Mouse (Mus musculus) heart, adult 2 months (tissue): ENCODE measurements around the gene Mr1. TPM values are rescaled to one million over a fixed set of nuclear protein-coding genes. Genes with fewer than 3 reads are reported as not detected.

Experiments
- DNase-seq, 2 experiments: peaks; one replicate each; pipeline ENCODE4 v3.0.0; 2021
- H3K27ac ChIP-seq: fragments of 200-600 bp; 2 replicates; pipeline ENCODE4 v1.8.1; 2022
- H3K27me3 ChIP-seq: fragments of 200-500 bp; 2 replicates; pipeline ENCODE4 v1.6.1; 2012; ENCODE audit warnings: mild to moderate bottlenecking, low read length, inconsistent platforms, mixed read lengths; ENCODE audit not compliant: control insufficient read depth, insufficient read depth
- H3K36me3 ChIP-seq: fragments of 200-500 bp; 2 replicates; pipeline ENCODE4 v1.6.1; 2012; ENCODE audit warnings: low read length, inconsistent platforms; ENCODE audit not compliant: control insufficient read depth, insufficient read depth
- H3K4me1 ChIP-seq: fragments of 200-500 bp; 2 replicates; pipeline ENCODE4 v1.6.1; 2011; ENCODE audit warnings: low read length; ENCODE audit not compliant: control insufficient read depth, insufficient read depth
- H3K4me3 ChIP-seq: fragments of 200-600 bp; 2 replicates; pipeline ENCODE4 v1.8.1; 2022
- H3K79me2 ChIP-seq: fragments of 200-500 bp; replicated peaks from 2 replicates; pipeline ENCODE4 v1.6.1; 2012; ENCODE audit warnings: mild to moderate bottlenecking, inconsistent platforms, low read length, moderate library complexity, mixed read lengths; ENCODE audit not compliant: control insufficient read depth, insufficient read depth
- H3K9ac ChIP-seq: fragments of 200-500 bp; 2 replicates; pipeline ENCODE4 v1.6.1; 2012; ENCODE audit warnings: low read depth, mild to moderate bottlenecking, control low read depth, inconsistent platforms, low read length, mixed read lengths
- CTCF ChIP-seq: fragments of 200-600 bp; IDR thresholded peaks from 2 replicates; pipeline ENCODE4 v1.8.1; 2022; ENCODE audit warnings: antibody characterized with exemption, mild to moderate bottlenecking, moderate library complexity
- EP300 ChIP-seq: fragments of 200-500 bp; IDR thresholded peaks from 2 replicates; pipeline ENCODE4 v1.6.1; 2011; ENCODE audit warnings: low read depth, low read length, control low read depth; ENCODE audit not compliant: insufficient read depth
- POLR2A ChIP-seq: fragments of 200-500 bp; IDR thresholded peaks from 2 replicates; pipeline ENCODE4 v1.6.1; 2011; ENCODE audit warnings: mild to moderate bottlenecking, low read depth, low read length, control low read depth; ENCODE audit not compliant: insufficient read depth
- WGBS: fragments of 180-500 bp; shearing (Covaris S2); methylation state at CpG from one replicate; pipeline ENCODE4 v1.1.7; 2018; 5-methylcytosine and 5-hydroxymethylcytosine counted together
- intact Hi-C: fragments of 180-260 bp; cut with DNase I; formaldehyde crosslinking; loops from one replicate; pipeline ENCODE4 v1.15.1; 2025
- polyA plus RNA-seq: library from polyadenylated mRNA; depleted of rRNA; stranded (reverse); fragments of >200 nt; gene quantifications from 2 replicates; pipeline ENCODE4 v1.2.3, GENCODE M21; 2012
- total RNA-seq, 2 experiments: library from RNA; stranded (reverse); gene quantifications; 2 replicates each; pipeline ENCODE4 v1.2.3; 2021

Mr1 gene
- total and polyA plus RNA-seq, 3 experiments, result 6.1 to 6.7 (median 6.5) TPM

DNA sequence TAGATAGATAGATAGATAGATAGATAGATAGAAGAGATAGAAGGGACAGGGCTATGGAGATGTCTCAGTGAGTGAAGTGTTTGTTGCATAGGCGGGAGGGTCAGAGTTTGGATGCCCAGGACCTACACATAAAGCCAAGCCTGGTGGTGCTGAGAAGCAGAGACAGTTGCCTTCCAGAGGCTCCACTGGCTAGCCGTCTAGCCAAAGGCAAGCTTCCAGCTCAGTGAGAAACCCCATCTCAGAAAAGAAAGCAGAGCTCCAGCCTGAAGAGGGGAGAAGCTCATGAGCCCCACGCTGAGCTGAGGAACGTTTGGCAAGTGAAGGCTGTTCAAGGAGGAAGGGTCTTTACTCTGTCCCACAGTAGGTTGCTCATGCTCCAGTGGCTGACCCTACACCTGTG is 44.0 kb downstream of the Mr1 start:
- no peak for TF ChIP-seq CTCF
- no peak for TF ChIP-seq EP300
- no peak for TF ChIP-seq POLR2A
- no peaks in the 10 kb centered on the region for H3K27me3 ChIP-seq
- no peaks in the 10 kb centered on the region for H3K36me3 ChIP-seq
- no peak for DNase-seq
- H3K4me3 ChIP-seq, result no peak overlapping the region
- intact Hi-C loops, result no loop called here
- H3K4me1 ChIP-seq, result no peaks in the 10 kb centered on the region
- peaks cover 5% of the 10 kb centered on the region; the same call in 1 of the 2 replicates for H3K79me2 ChIP-seq
- H3K9ac ChIP-seq, result no peak overlapping the region
- 93% methylated on average over 4 of the region's 4 CpGs for WGBS
- H3K27ac ChIP-seq, result no peak overlapping the region

DNA sequence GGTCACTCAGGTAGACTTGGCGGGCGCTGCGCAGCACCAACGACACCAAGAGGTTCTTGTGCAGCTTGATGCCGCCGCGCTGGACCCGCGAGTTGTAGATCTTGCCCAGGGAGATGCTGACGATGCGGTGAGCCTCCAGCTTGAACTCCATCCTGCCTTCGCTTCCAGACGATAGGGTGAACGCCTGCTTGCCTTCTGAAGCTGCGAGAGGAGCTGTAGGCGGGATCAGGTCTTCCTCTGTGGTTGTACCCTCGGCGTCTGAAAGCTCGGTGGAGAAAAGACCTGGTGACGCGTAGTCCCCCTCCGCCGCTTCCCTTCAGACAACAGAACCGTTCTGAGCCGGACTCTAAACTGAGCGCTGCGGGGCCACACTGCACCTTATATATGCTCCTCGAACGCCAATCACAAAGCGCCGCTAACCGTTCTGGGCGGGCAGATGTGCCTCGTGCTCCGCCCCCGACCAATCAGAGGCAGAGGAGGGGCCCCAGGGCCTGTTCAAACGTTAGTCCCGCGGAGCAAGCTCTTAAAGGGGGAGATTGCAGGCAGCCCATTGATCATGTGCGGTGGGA is 47.2 kb downstream of the Mr1 start, which contains the start of gene Ier5:
Gene Ier5 (minus strand): TSS at position 357 of the 569 bp plus-strand sequence.
- Histone ChIP-seq H3K79me2 (peaks cover 5% of the 10 kb centered on the region; the same call in 1 of the 2 replicates), H3K36me3 (peaks cover 14% of the 10 kb centered on the region), H3K4me1 (peaks cover 1% of the 10 kb centered on the region), H3K4me3 (peak within 1 kb of the TSS; percentile 68), H3K9ac (peak within 1 kb of the TSS; percentile 93), H3K27ac (peak within 1 kb of the TSS; percentile 95), H3K27me3 (no peaks in the 10 kb centered on the region)
- WGBS, result under 1% methylated on average over 40 of the region's 40 CpGs
- DNase-seq, result peak; percentile 96 to 97
- TF ChIP-seq POLR2A, result peak; percentile 100
- TF ChIP-seq EP300, result peak; percentile 96
- TF ChIP-seq CTCF, result peak; percentile 18; the same call in 1 of the 2 replicates
- intact Hi-C loops, result loop anchor here (2.0 to 5.0 kb wide), 3 partner anchors 41 to 118 kb away; no protein-coding TSS in a partner anchor

DNA sequence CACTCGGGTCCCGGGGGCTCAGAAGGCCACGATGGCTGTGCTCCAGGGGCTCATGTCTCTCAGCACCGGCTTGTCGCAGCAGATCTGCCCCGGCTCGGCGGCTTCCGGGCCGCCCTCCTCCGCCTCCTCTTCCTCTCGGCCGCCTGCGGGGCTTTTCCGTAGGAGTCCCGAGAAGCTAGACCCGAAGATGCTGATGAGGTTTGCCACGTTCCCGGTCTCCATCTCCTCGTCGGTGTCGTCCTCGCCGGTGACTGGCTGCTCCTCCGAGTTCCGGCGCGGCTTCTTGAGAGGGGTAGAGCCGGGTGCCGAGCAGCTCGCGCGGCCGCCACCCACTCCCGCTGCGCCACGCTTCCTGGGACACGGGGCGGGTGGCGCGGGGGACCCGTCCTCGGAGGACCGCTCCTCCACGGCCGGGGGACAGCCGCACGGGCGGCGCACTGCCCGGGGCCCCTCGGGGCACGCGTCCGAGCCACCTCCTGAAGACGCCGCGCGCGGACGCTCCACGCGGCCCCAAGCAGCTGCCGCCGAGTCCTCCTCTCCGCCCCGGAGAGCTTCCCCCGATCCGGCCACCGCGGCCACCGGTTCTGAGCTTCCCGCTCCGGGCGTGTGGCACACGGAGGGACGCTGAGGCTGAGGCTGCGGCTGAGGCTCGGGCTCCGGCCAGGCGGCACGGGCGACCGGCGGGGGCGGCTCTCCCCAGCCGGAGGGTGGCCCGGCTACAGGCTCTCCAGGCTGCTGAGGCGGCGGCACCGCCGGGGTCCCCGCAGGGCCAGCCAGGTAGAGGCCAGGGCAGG is 47.9 kb downstream of the Mr1 start:
- peak overlapping the region; percentile 95 for H3K27ac ChIP-seq
- peaks cover 5% of the 10 kb centered on the region for H3K4me1 ChIP-seq
- TF ChIP-seq POLR2A (no peak), CTCF (no peak), EP300 (no peak)
- WGBS, result under 1% methylated on average over 92 of the region's 93 CpGs
- peak overlapping the region; percentile 68 for H3K4me3 ChIP-seq
- intact Hi-C loops, result loop anchor here (1.0 to 5.0 kb wide), 4 partner anchors 40 to 119 kb away; no protein-coding TSS in a partner anchor
- H3K79me2 ChIP-seq, result peaks cover 5% of the 10 kb centered on the region; the same call in 1 of the 2 replicates
- H3K27me3 ChIP-seq, result no peaks in the 10 kb centered on the region
- H3K9ac ChIP-seq, result peak overlapping the region; percentile 93
- peak; percentile 83 to 85 for DNase-seq
- peaks cover 16% of the 10 kb centered on the region for H3K36me3 ChIP-seq

DNA sequence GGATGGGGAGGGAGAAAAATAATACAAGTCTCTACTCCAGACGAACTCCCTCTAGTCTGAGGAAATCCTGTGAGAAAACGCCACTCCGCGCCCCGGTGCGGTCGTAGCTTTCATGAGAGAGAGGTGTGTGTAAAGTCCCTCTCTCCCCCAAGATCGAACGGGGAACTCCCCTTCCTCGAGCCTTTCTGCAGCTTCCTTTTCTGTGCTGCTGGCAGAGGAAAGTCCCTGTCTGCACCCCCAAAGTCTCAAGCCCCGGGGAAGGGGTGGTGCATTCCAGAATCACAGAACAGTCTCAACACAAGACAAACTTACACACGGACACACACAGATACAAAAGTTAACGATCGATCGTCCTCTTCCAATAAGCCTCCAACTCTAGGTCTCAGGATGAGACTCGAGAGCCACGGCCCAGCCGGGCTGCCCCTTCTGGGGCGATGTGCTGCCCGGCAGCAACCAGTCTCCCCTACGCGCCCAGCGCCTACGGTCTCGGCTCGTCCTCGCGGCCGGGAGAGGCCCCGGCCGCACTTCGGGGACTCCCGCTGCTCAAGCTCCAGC is 48.6 kb downstream of the Mr1 start:
- Histone ChIP-seq H3K36me3 (peaks cover 18% of the 10 kb centered on the region), H3K27ac (peak overlapping the region; percentile 95), H3K79me2 (peaks cover 5% of the 10 kb centered on the region; the same call in 1 of the 2 replicates), H3K4me3 (peak overlapping the region; percentile 68), H3K9ac (peak overlapping the region; percentile 93), H3K4me1 (peaks cover 10% of the 10 kb centered on the region), H3K27me3 (no peaks in the 10 kb centered on the region)
- intact Hi-C loops, result loop anchor here (1.0 to 5.0 kb wide), 4 partner anchors 39 to 119 kb away; no protein-coding TSS in a partner anchor
- TF ChIP-seq CTCF, result peak; percentile 5; the same call in 1 of the 2 replicates
- no peak; the same call in 1 of the 2 replicates for TF ChIP-seq POLR2A
- TF ChIP-seq EP300, result 0 out of 2 replicates have a peak, but pooled peaks have one; percentile 32
- WGBS, result under 1% methylated on average over 33 of the region's 33 CpGs
- DNase-seq, result peak; percentile 72 to 77

DNA sequence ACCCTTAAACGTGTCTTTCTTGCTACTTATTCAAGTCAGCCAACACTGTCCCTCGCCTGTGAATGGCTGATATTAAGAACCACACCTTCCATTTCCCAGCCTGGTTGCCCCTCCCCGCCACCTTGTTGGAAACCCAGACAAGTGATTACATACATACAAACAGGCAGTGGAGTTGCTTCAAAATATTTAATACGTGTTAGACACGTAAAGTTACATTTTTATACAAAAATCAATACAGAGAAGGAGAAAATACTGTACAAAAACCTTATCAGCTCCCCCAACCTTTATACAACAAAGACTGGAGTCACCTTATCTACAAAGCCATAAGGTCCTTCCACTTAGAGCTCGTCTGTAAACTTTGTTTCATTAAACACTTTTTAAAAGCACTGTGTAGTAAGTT is 49.3 kb downstream of the Mr1 start:
- H3K4me3 ChIP-seq, result peak overlapping the region; percentile 68
- peaks cover 14% of the 10 kb centered on the region for H3K4me1 ChIP-seq
- no peaks in the 10 kb centered on the region for H3K27me3 ChIP-seq
- TF ChIP-seq POLR2A (0 out of 2 replicates have a peak, but pooled peaks have one; percentile 12), CTCF (no peak), EP300 (no peak)
- WGBS, result 15% methylated on average over 6 of the region's 6 CpGs
- H3K9ac ChIP-seq, result no peak overlapping the region
- H3K27ac ChIP-seq, result peak overlapping the region; percentile 95
- intact Hi-C loops, result loop anchor here (5.0 kb wide), 1 partner anchor 120 kb away; no protein-coding TSS in a partner anchor
- H3K79me2 ChIP-seq, result peaks cover 5% of the 10 kb centered on the region; the same call in 1 of the 2 replicates
- DNase-seq, result no peak
- H3K36me3 ChIP-seq, result peaks cover 19% of the 10 kb centered on the region
